Mouse (Mus musculus) left cerebral cortex, postnatal 36 days (tissue): ENCODE measurements around the gene Sesn1. TPM values are rescaled to one million over a fixed set of nuclear protein-coding genes. Genes with fewer than 3 reads are reported as not detected.
A peak's percentile ranks its signal among the peaks of the same experiment; 100 is the strongest.

Source experiments
- DNase-seq, 2 experiments: peaks; one replicate each; pipeline ENCODE4 v3.0.0; 2021 to 2022; ENCODE audit warnings: low spot score in 2 of 2, mixed read lengths in 1 of 2
- intact Hi-C: fragments of 180-260 bp; cut with DNase I; formaldehyde crosslinking; loops from one replicate; pipeline ENCODE4 v1.15.1; 2025
- total RNA-seq, 2 experiments: library from RNA; stranded (reverse); gene quantifications; 2 replicates each; pipeline ENCODE4 v1.2.3; 2021

Sesn1 gene
- total RNA-seq, 2 experiments from 2014 or later: 49.6 to 52.7 TPM

GRCm38 (mm10) chr10:41860275-41860688, 50.5 kb downstream of the Sesn1 start:
- no peak for DNase-seq
- intact Hi-C loops: no loop called here

- intact Hi-C loops: no loop called here
- no peak for DNase-seq
These were observed 53.3 kb downstream of the Sesn1 start for GRCm38 (mm10) chr10:41863053-41863452.

DNA sequence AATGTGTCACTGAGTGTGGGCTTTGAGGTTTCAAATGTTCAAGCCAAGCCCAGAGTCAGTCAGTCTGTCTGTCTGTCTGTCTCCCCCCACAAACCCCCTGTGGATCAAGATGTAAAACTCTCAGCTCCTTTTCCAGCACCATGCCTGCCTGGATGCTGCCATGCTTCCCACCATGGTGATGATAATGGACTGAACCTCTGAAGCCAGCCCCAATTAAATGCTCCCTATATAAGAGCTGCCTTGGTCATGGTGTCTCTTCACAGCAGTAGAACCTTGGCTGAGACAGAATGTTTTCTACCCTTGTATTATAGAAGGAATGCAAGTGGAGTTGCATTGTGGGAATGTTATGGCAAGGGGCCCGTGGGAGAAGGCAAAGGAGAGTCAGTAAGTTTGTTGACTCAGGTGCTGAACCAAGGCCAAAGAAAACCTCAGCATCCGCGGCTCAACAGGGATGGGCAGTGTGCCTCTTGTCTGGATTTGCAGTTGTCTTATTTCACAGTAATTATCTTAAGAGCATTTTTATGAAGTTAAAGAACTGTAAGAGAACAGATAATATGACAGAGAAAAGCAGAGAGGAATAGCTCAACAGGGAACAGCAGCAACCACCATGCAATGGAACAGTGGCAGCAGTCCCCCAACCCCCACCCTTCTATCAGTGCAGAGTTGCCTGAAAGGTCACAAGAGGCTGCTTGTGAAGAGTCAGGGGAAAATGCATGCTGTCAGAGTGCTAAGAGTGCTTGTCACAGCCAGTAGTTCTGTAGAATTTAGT, 56.5 kb downstream of the Sesn1 start:
- intact Hi-C loops: no loop called here

GRCm38 (mm10) chr10:41866838-41867154, 57.1 kb downstream of the Sesn1 start:
- intact Hi-C loops: no loop called here
- DNase-seq: no peak

More for the DNA sequence above, 56.5 kb downstream of the Sesn1 start:
- DNase-seq: no peak

DNA sequence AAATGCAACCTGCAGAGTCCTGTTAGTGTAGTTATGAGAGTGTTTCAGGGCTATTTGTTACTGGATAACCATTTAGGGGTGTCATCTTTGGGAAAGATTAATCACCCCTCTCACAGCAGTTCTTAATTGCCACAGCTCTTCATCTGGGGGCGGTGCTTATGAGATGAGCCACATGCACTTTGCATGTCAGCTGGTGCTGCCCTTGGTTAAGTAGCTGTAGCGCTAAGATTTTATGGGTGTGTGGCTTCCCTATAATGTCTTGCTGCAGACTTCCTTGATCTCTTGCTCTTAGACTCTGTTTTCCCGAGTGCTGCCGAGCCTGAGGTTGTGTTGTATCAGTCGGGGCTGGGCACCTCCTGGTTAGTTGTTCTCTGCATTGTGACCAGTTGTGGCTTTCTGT, 58.2 kb downstream of the Sesn1 start:
- DNase-seq: no peak
- intact Hi-C loops: no loop called here

- no peak for DNase-seq
- intact Hi-C loops: no loop called here
These were observed 60.4 kb downstream of the Sesn1 start for GRCm38 (mm10) chr10:41870101-41870500.

DNA sequence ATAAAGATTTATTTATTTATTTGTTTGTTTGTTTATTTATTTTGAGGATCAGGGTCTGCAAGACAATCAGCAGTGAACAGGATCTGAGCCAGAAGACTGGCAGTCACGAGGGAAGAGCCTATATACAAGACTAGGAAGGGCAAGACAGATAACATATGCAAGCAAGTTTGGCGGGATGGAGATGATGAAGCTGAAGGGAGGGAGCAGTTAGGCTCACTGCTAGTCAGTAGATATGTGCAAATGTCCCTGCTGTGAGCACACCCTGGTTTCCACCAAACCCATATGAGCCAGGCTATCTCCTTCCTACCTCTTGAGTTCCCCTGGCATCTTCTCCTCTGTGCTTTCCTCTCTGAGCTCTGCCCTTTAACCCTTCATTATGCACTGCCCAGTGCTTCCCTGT, 61.8 kb downstream of the Sesn1 start:
- intact Hi-C loops: no loop called here

GRCm38 (mm10) chr10:41875624-41876023, 65.9 kb downstream of the Sesn1 start:
- intact Hi-C loops: no loop called here
- DNase-seq: no peak

More for the DNA sequence above, 61.8 kb downstream of the Sesn1 start:
- DNase-seq: no peak

DNA sequence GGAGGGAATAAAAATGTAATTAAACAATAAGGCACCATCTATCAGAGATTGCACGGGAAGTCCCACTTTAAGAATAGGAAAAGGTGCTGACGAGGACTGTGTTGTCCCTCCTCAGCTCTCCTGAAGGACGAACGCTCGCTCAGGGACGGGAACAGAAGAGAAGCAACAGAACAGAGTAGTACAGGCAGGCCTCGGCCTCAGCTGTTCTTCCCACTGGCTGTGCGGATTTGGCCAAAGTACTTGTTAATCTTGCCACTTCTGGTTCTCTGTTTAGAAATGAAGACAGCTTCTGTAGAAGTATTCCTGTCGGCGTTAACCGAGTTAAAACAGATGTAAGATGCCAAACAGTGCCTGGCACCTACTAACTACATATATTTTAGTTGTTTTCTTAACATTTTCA, 68.6 kb downstream of the Sesn1 start:
- intact Hi-C loops: no loop called here
- no peak for DNase-seq

- DNase-seq: no peak
- intact Hi-C loops: no loop called here
These were observed 69.9 kb downstream of the Sesn1 start for GRCm38 (mm10) chr10:41879675-41880074.

- no peak for DNase-seq
- intact Hi-C loops: no loop called here
These were observed 70.5 kb downstream of the Sesn1 start for GRCm38 (mm10) chr10:41880206-41880605.

DNA sequence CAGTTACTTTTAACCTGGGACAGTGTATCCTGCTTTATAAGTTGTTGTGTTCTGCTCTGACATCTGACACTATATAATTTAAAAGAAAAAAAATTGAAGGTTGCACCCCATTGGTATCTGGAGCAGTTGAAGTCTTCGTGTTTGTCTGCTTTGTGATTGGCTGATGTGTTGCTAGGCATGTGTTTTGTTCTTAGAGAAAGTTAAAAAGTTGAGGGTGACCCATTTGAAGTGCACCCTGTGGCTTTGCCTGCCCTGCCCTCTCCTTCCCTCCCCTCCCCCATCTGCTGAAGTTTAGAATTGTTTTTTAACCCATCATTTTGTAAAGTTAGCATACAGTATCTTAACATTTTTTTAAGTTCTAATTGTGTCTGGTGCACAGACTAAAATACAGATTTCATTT, 71.0 kb downstream of the Sesn1 start:
- no peak for DNase-seq
- intact Hi-C loops: no loop called here

- no peak for DNase-seq
- intact Hi-C loops: no loop called here
These were observed 71.7 kb downstream of the Sesn1 start for GRCm38 (mm10) chr10:41881438-41881837.

GRCm38 (mm10) chr10:41883741-41884575, 74.2 kb downstream of the Sesn1 start:
- DNase-seq: no peak
- intact Hi-C loops: no loop called here

- DNase-seq: peak; percentile 89 to 92
- intact Hi-C loops: loop anchor here (5.0 kb wide), 2 partner anchors 45 to 55 kb away; no protein-coding TSS in a partner anchor
These were observed 77.5 kb downstream of the Sesn1 start for GRCm38 (mm10) chr10:41887080-41887821.

DNA sequence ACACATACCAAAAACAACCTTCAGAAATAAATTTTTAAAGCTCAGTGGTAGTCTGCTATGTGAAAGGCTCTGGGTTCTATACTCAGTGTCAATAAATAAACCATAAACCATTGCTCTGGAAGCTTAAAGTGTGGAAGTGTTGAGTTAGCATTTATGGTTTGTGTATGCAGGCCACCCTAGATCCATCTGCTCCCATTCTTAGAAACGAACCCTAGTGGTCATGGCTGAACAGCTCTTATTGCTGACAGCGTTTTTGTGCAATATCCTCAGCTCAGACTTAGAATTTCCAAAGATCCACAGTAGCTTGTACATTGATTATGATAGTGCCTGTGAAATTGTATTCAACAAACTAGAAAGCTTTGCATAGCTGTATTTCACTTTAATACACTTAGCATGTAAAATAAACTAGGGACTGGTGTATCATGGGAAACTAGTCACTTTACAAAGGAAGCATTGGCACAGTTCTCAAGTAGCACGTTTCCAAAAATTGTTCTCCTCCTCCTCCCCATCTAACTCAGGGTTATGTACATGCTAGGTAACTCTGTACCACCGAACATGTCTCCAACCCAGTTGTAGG, 78.7 kb downstream of the Sesn1 start:
- DNase-seq: no peak
- intact Hi-C loops: loop anchor here (5.0 kb wide), 2 partner anchors 44 to 56 kb away; no protein-coding TSS in a partner anchor

- intact Hi-C loops: loop anchor here (5.0 kb wide), 2 partner anchors 43 to 57 kb away; no protein-coding TSS in a partner anchor
- DNase-seq: no peak
These were observed 79.8 kb downstream of the Sesn1 start for GRCm38 (mm10) chr10:41889566-41889965.

- intact Hi-C loops: no loop called here
- no peak for DNase-seq
These were observed 80.8 kb downstream of the Sesn1 start for GRCm38 (mm10) chr10:41890537-41890936.

- intact Hi-C loops: no loop called here
- DNase-seq: no peak
These were observed 81.6 kb downstream of the Sesn1 start for GRCm38 (mm10) chr10:41891312-41891711.
